Mouse (Mus musculus) forebrain, embryonic 10.5 days (tissue): ENCODE measurements around the gene Spg7. TPM values are rescaled to one million over a fixed set of nuclear protein-coding genes. Genes with fewer than 3 reads are reported as not detected.

Experiments
- DNase-seq: peaks from one replicate; pipeline ENCODE4 v3.0.0-alpha.2; 2017; ENCODE audit warnings: low spot score; ENCODE audit errors: extremely low spot score
- H3K27ac ChIP-seq: fragments of 300-500 bp; sonication (generic); 2 replicates; pipeline ENCODE4 v1.5.1; 2016; ENCODE audit warnings: mild to moderate bottlenecking
- H3K27me3 ChIP-seq: fragments of 300-500 bp; sonication (generic); 2 replicates; pipeline ENCODE4 v1.6.1; 2016; ENCODE audit warnings: mild to moderate bottlenecking; ENCODE audit not compliant: poor library complexity, severe bottlenecking
- H3K36me3 ChIP-seq: fragments of 300-500 bp; sonication (generic); replicated peaks from 2 replicates; pipeline ENCODE4 v1.6.1; 2016; ENCODE audit warnings: mild to moderate bottlenecking, moderate library complexity
- H3K4me1 ChIP-seq: fragments of 300-500 bp; sonication (generic); 2 replicates; pipeline ENCODE4 v1.6.1; 2016
- H3K4me3 ChIP-seq: fragments of 300-500 bp; sonication (generic); 2 replicates; pipeline ENCODE4 v1.5.1; 2016; ENCODE audit warnings: mild to moderate bottlenecking, moderate library complexity
- H3K9me3 ChIP-seq: fragments of 300-500 bp; sonication (generic); 2 replicates; pipeline ENCODE4 v1.6.1; 2016; ENCODE audit warnings: mild to moderate bottlenecking, moderate library complexity
- WGBS: fragments of 180-500 bp; shearing (Covaris S2); methylation state at CpG from one replicate; pipeline ENCODE4 v1.1.7; 2016; 5-methylcytosine and 5-hydroxymethylcytosine counted together
- polyA plus RNA-seq: library from polyadenylated mRNA; unstranded; fragments of >200 nt; fragmentation: Nextera tagmentation; extraction: Ambion mirVana; gene quantifications from 2 replicates; pipeline ENCODE4 v1.2.1, GENCODE M21; 2016

The Spg7 gene
- polyA plus RNA-seq, 1 experiment from 2014 or later, result 53.9 TPM

- Histone ChIP-seq H3K27me3 (peaks cover 24% of the 10 kb centered on the region), H3K36me3 (no peaks in the 10 kb centered on the region), H3K4me3 (no peak overlapping the region), H3K9me3 (peaks cover 4% of the 10 kb centered on the region; the same call in 1 of the 2 replicates), H3K4me1 (peaks cover 34% of the 10 kb centered on the region), H3K27ac (no peak overlapping the region)
- 83% methylated on average over 9 of the region's 9 CpGs for WGBS
- no peak for DNase-seq
Observed at GRCm38 (mm10) chr8:123131041-123131440, 68.3 kb downstream of the Spg7 start.

GRCm38 (mm10) chr8:123132953-123133352 is 70.2 kb downstream of the Spg7 start:
- no peak overlapping the region for H3K4me3 ChIP-seq
- DNase-seq, result no peak
- 0 out of 2 replicates have a peak, but pooled peaks cover 6% of the 10 kb centered on the region for H3K27me3 ChIP-seq
- no peaks in the 10 kb centered on the region for H3K36me3 ChIP-seq
- H3K4me1 ChIP-seq, result peaks cover 33% of the 10 kb centered on the region
- H3K27ac ChIP-seq, result no peak overlapping the region
- WGBS, result 97% methylated on average over 2 of the region's 2 CpGs
- H3K9me3 ChIP-seq, result peaks cover 4% of the 10 kb centered on the region; the same call in 1 of the 2 replicates

GRCm38 (mm10) chr8:123134149-123134713 is 71.5 kb downstream of the Spg7 start:
- Histone ChIP-seq H3K27ac (peak overlapping the region; percentile 72), H3K9me3 (peaks cover 4% of the 10 kb centered on the region; the same call in 1 of the 2 replicates), H3K36me3 (no peaks in the 10 kb centered on the region), H3K4me3 (no peak overlapping the region), H3K27me3 (no peaks in the 10 kb centered on the region), H3K4me1 (peaks cover 41% of the 10 kb centered on the region)
- DNase-seq, result no peak
- WGBS, result 91% methylated on average over 11 of the region's 11 CpGs

GRCm38 (mm10) chr8:123135406-123135805 is 72.7 kb downstream of the Spg7 start:
- no peaks in the 10 kb centered on the region for H3K36me3 ChIP-seq
- H3K4me3 ChIP-seq, result peak overlapping the region; percentile 27
- peaks cover 41% of the 10 kb centered on the region for H3K4me1 ChIP-seq
- peaks cover 4% of the 10 kb centered on the region; the same call in 1 of the 2 replicates for H3K9me3 ChIP-seq
- peak overlapping the region; percentile 72 for H3K27ac ChIP-seq
- 27% methylated on average over 7 of the region's 7 CpGs for WGBS
- no peak for DNase-seq
- no peaks in the 10 kb centered on the region for H3K27me3 ChIP-seq

- Histone ChIP-seq H3K9me3 (peaks cover 4% of the 10 kb centered on the region; the same call in 1 of the 2 replicates), H3K4me1 (peaks cover 41% of the 10 kb centered on the region), H3K4me3 (peak overlapping the region; percentile 27), H3K27me3 (no peaks in the 10 kb centered on the region), H3K36me3 (no peaks in the 10 kb centered on the region), H3K27ac (peak overlapping the region; percentile 72)
- DNase-seq, result no peak
- WGBS, result 42% methylated on average over 9 of the region's 9 CpGs
Observed at GRCm38 (mm10) chr8:123135806-123136205, 73.1 kb downstream of the Spg7 start.

- peaks cover 4% of the 10 kb centered on the region; the same call in 1 of the 2 replicates for H3K9me3 ChIP-seq
- no peak for DNase-seq
- 85% methylated on average over 9 of the region's 9 CpGs for WGBS
- H3K36me3 ChIP-seq, result no peaks in the 10 kb centered on the region
- H3K4me3 ChIP-seq, result no peak overlapping the region
- H3K27me3 ChIP-seq, result no peaks in the 10 kb centered on the region
- H3K4me1 ChIP-seq, result peaks cover 41% of the 10 kb centered on the region
- H3K27ac ChIP-seq, result no peak overlapping the region
Observed at GRCm38 (mm10) chr8:123136287-123136686, 73.5 kb downstream of the Spg7 start.

GRCm38 (mm10) chr8:123137645-123138077 is 74.9 kb downstream of the Spg7 start:
- 20% methylated on average over 2 of the region's 2 CpGs for WGBS
- Histone ChIP-seq H3K27me3 (no peaks in the 10 kb centered on the region), H3K4me1 (peaks cover 41% of the 10 kb centered on the region), H3K9me3 (peaks cover 4% of the 10 kb centered on the region; the same call in 1 of the 2 replicates), H3K36me3 (no peaks in the 10 kb centered on the region), H3K27ac (peak overlapping the region; percentile 79), H3K4me3 (no peak overlapping the region)
- DNase-seq, result no peak

- no peaks in the 10 kb centered on the region for H3K36me3 ChIP-seq
- H3K4me3 ChIP-seq, result no peak overlapping the region
- peaks cover 41% of the 10 kb centered on the region for H3K4me1 ChIP-seq
- H3K9me3 ChIP-seq, result no peaks in the 10 kb centered on the region
- DNase-seq, result no peak
- WGBS, result 74% methylated on average over 4 of the region's 4 CpGs
- no peaks in the 10 kb centered on the region for H3K27me3 ChIP-seq
- H3K27ac ChIP-seq, result no peak overlapping the region
Observed at GRCm38 (mm10) chr8:123138741-123139140, 76.0 kb downstream of the Spg7 start.

- WGBS, result 93% methylated on average over 14 of the region's 14 CpGs
- no peaks in the 10 kb centered on the region for H3K27me3 ChIP-seq
- H3K27ac ChIP-seq, result no peak overlapping the region
- no peaks in the 10 kb centered on the region for H3K36me3 ChIP-seq
- no peak overlapping the region for H3K4me3 ChIP-seq
- H3K9me3 ChIP-seq, result no peaks in the 10 kb centered on the region
- H3K4me1 ChIP-seq, result peaks cover 18% of the 10 kb centered on the region
- no peak for DNase-seq
Observed at GRCm38 (mm10) chr8:123141741-123142462, 79.2 kb downstream of the Spg7 start.

- 55% methylated on average over 6 of the region's 6 CpGs for WGBS
- Histone ChIP-seq H3K4me3 (no peak overlapping the region), H3K36me3 (no peaks in the 10 kb centered on the region), H3K4me1 (no peaks in the 10 kb centered on the region), H3K27ac (no peak overlapping the region), H3K9me3 (no peaks in the 10 kb centered on the region), H3K27me3 (no peaks in the 10 kb centered on the region)
- DNase-seq, result no peak
Observed at GRCm38 (mm10) chr8:123145279-123145678, 82.5 kb downstream of the Spg7 start.

GRCm38 (mm10) chr8:123146390-123146789 is 83.6 kb downstream of the Spg7 start:
- DNase-seq, result no peak
- Histone ChIP-seq H3K4me1 (peaks cover 8% of the 10 kb centered on the region), H3K4me3 (no peak overlapping the region), H3K27me3 (no peaks in the 10 kb centered on the region), H3K9me3 (no peaks in the 10 kb centered on the region), H3K36me3 (no peaks in the 10 kb centered on the region), H3K27ac (no peak overlapping the region)
- WGBS, result 89% methylated on average over 7 of the region's 7 CpGs
